Mouse (Mus musculus) urinary bladder, postnatal 4 days (tissue): ENCODE measurements around the gene Ccdc93.
A peak's percentile ranks its signal among the peaks of the same experiment; 100 is the strongest.

Source experiments
- DNase-seq, 2 experiments: peaks; one replicate each; pipeline ENCODE4 v3.0.0; 2021 to 2022; ENCODE audit warnings: low spot score in 2 of 2

Ccdc93 gene

GRCm38 (mm10) chr1:121430938-121431928 is at the start of gene Ccdc93:
Gene Ccdc93 (plus strand): TSS chr1:121431049.
- DNase-seq = peak; percentile 97 to 99

- no peak for DNase-seq
These were observed 49.3 kb upstream of the Ccdc93 start for GRCm38 (mm10) chr1:121381562-121381961.

DNA sequence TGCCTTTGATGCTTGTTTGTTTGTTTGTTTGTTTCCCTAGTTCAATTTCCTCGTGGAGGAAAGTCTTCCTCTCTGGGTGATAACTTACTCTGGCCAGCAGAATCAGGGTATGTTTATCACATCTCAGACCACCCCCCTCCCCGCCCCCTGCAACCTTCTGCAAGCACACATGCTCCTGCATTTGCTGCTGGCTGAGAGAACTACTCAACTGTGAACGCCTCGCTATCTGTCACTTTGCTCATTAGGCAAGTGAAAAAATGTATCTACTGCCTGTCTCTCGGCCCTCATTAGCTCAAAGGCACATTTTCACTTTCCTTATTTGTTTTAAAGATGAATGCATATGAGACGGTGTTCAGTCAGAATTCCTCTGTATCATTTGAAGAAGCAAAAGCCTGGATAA is 42.5 kb upstream of the Ccdc93 start:
- no peak for DNase-seq

- no peak for DNase-seq
These were observed 42.1 kb upstream of the Ccdc93 start for GRCm38 (mm10) chr1:121388732-121389131.

DNA sequence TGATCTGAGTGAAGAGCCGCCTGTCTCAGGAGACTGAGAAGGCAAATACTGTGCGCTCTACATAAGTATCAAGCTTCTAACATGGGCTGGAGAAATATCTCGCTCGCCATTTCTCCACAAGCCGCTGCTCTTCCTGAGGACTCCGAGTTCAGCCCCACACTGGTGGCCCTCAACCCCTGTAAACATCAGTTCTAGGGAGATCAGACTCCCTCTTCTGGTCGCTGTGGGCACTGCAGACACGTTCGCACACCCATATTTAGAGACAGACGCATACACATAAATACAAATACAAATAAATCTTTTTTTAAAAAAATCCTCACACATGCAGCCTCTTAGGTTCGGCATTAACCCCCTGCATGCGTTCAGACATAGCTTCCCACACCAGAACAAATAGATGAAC is 41.3 kb upstream of the Ccdc93 start:
- DNase-seq = no peak

- no peak for DNase-seq
These were observed 40.8 kb upstream of the Ccdc93 start for GRCm38 (mm10) chr1:121390003-121390402.

DNA sequence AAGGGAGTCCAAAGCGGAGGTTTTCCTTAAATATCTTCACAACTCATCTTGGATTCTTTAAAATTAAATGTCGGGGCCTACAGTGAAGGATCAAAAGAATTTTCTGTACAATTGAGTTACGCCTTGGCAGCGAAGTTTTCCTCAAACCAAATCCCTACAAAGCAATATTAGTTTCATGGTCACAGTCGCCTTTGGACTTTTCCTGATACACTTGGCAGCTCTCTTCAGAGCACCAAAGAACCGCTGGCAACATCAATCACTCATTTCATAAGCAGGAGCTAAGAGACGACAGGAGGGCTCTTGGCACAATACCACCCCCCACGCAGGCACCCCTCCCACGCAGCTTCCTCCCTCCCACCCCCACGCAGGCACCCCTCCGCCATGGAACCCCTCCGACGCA is 40.4 kb upstream of the Ccdc93 start:
- DNase-seq = no peak

DNA sequence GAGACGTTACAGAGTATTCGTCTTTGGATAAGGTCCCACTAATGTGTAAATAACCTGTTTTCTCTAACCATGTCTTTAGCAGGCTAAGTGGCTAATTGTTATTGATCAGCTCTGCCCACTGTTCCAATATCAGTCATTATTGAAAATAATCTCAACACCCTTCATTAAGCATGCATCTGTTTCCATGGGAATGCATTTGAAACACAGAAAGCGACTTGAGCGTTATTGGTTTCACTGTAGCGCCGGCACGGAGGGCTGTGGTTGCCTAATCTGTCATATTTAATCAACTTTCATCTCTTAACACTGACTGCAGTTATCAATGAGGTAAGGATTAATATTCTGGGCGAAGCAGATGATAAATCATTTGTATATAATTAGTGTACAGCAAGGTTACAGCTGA is 40.0 kb upstream of the Ccdc93 start:
- DNase-seq = no peak

DNA sequence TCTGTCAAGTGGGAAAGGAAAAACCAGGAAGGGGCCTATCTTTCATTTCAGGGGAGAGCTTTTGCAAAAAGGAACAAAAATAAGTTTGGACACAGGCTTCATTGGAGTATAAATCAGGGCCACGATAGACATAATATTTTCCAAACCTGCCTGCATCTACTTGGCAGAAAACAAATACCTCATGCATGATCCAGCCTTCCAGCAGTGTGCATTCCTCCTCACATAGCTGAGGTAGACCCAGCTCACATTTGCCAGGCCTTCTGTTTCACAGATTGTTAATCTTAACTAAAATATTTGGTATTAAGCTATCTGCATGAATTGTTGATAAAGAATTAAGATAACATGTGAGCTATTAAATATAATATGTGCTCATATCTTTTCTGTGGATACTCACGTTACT is 37.7 kb upstream of the Ccdc93 start:
- DNase-seq = no peak

DNA sequence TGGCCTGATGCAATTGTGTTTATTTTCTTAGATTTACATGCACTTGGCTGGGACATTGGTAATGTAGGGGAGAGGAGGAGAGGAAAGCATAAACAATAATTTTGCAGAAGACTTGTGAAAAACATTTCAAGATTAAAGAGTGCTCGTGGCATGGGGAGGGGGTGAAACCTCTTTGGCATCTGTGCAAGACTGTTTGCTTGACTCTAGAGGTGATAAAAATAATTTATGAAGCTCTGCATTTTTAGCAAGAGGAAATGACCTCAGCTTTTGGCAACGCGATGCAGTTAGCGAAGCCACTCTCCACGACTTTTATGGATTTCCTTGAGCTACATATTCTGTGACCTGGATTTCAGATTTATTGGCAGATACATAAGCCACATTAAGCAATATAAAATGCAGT is 36.1 kb upstream of the Ccdc93 start:
- DNase-seq = no peak

GRCm38 (mm10) chr1:121396501-121396900 is 34.3 kb upstream of the Ccdc93 start:
- no peak for DNase-seq

GRCm38 (mm10) chr1:121398231-121398630 is 32.6 kb upstream of the Ccdc93 start:
- DNase-seq = no peak

- no peak for DNase-seq
These were observed 31.6 kb upstream of the Ccdc93 start for GRCm38 (mm10) chr1:121398986-121399881.

DNA sequence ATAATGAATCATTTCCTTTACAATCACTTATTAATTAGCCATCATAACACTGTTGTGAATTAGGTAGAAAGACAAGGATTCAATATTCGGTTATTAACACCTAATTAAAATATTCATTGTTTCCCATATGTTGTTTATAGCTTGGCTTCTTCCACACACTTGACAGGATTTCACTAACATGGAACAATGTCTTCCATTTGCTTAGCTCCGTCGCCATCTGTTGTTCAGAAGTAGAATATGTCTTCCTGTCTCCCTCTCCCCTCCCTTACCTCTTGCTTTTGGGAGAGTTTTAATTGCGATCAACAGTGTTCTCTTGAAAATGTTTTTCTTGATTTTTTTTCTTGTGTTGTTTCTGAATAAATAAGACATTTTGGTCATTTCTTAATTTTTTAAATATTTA is 30.6 kb upstream of the Ccdc93 start:
- DNase-seq = no peak

GRCm38 (mm10) chr1:121419084-121419483 is 11.8 kb upstream of the Ccdc93 start:
- no peak for DNase-seq

DNA sequence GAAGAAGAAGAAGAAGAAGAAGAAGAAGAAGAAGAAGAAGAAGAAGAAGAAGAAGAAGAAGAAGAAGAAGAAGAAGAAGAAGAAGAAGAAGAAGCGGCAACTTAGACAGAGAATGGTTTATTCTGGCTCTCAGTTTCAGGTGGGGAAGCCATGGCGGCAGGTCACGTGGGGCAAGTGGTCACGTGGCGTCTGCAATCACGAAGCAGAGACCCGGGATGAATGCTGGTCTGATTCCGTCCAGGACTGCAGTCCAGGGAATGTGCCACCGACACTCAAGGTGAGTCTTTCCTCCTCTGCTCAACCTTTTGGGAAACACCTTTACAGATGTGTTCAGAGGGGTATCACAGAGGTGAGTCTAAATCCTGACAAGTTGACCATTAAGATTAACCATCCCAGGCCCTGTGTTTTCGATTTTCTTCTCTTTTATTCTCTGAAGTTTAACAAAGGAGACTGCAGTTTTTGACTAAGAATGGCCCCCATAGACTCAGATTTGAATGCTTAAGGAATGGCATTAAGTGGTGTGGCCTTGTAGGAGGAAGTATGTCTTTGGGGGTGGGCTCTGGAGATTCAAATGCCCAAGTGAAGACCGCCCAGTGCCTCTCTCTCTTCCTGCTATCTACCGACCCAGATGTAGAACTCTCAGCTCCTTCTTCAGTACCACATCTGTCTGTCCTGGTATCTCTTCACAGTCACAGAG is 11.1 kb upstream of the Ccdc93 start:
- DNase-seq = no peak

DNA sequence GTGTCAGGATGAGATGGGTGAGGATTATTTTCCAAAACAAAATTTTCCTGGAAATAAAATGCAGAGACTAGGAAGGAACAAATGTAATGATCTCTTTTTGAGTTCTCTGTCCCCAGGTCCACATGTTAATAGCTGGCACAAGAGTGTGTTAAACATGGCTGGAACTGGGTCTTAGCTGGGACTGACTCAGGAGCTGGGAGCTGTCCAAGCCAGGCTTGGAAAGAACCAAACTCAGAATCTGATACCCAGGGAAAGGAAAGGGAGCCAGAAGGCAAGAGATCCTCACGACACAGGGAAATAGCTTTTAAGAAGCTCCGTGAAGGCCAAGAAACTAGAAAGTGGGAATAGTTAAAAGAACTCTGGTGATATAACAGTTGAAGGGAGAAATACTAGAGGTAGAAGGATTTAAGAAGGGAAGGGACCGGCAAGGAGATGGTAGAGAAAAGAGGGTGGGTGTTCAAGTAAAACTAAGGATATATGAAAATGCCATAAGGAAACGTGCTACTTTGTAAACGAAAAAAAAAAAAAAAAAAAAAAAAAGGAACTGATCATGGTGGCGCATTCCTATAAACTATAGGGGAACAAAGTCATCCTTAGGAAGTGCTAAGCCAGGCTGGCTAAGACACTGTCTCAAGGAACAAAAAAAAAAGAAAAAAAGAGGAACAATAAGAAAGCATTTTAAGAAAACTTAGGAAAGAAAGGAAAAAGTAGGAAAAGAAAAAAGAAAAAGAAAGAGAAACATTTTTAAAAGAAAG is 489 bp upstream of the Ccdc93 start:
- DNase-seq = no peak

DNA sequence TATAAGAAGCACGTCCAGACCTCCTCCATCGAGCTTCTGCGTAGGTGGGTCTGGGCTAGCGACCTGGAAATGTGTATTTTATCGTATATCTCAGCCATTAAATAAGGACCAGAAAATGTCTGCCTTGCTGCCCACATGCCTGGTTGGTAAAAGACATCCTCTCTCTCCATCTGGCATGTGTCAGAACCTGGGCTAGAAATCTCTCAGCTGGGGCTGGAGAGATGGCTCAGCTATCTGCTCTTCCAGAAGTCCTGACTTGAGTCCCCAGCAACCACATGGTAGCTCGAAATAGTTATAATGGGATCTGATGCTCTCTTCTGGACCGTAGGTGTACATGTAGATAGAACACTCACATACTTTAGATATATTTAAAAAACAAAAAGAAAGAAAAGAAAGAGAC is 5.1 kb downstream of the Ccdc93 start:
- no peak for DNase-seq

DNA sequence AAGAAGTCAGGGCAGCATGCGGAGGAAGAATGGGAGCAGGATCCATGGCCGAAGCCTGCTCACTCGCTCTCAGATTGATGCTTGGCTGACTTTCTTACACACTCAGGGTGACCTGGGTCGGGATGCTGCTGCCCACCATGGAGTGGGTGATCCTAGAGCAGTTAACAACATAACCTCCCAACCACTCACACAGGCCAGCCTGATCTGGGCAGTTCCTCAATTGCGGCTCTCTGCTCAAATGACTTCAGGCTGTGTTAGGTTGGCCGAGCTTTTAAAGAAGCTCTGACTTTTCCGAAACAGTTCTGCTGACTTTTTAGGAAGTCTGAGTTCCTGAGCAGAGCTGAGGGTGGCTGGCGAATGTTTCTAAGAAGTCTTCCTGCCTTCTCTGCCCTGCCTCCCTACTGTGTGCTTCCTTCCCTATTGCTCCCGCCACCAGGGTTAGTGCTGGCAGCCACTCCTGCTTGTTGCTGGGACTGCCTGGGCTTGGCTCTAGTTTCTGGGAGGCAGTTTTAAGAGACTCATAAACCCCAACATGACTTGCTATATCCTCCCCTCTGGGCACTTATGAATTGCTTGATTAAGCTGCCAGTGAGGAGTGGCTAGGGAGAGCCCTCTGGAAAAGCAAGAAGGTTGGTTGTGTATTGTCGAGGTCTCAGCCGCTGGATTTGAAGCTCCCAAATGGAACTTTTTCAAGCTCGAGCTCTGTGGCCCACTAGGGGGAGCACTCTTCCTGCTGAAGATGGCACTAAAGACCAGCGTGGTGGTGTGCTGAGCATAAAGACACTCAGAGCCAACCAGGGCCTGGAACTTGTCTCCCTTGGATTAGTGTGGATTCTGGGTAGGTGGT is 9.9 kb downstream of the Ccdc93 start:
- peak; percentile 26 to 72 for DNase-seq

GRCm38 (mm10) chr1:121444147-121444546 is 13.3 kb downstream of the Ccdc93 start:
- DNase-seq = no peak
